Mouse (Mus musculus) forebrain, embryonic 12.5 days (tissue): ENCODE data around the gene S100a16. TPM values are rescaled to one million over a fixed set of nuclear protein-coding genes. Genes with fewer than 3 reads are reported as not detected.

Experiments used
- ATAC-seq: fragments of 200-750 bp; cut with Nextera tagmentation; 2 replicates; pipeline ENCODE4 v1.8.0; 2017; ENCODE audit warnings: moderate TSS enrichment; ENCODE audit not compliant: low FRiP score
- H3K27ac ChIP-seq: fragments of 300-500 bp; sonication (generic); 2 replicates; pipeline ENCODE4 v1.5.1; 2016; ENCODE audit warnings: mild to moderate bottlenecking
- H3K27me3 ChIP-seq: fragments of 300-500 bp; sonication (generic); 2 replicates; pipeline ENCODE4 v1.6.1; 2016; ENCODE audit warnings: mild to moderate bottlenecking
- H3K36me3 ChIP-seq: fragments of 300-500 bp; sonication (generic); replicated peaks from 2 replicates; pipeline ENCODE4 v1.6.1; 2016; ENCODE audit warnings: mild to moderate bottlenecking
- H3K4me1 ChIP-seq: fragments of 300-500 bp; sonication (generic); 2 replicates; pipeline ENCODE4 v1.6.1; 2016
- H3K4me2 ChIP-seq: fragments of 300-500 bp; sonication (generic); 2 replicates; pipeline ENCODE4 v1.6.1; 2016; ENCODE audit warnings: mild to moderate bottlenecking, moderate library complexity
- H3K4me3 ChIP-seq: fragments of 300-500 bp; sonication (generic); replicated peaks from 2 replicates; pipeline ENCODE4 v1.5.1; 2016; ENCODE audit warnings: mild to moderate bottlenecking
- H3K9ac ChIP-seq: fragments of 300-500 bp; sonication (generic); 2 replicates; pipeline ENCODE4 v1.6.1; 2016; ENCODE audit warnings: mild to moderate bottlenecking
- H3K9me3 ChIP-seq: fragments of 300-500 bp; sonication (generic); 2 replicates; pipeline ENCODE4 v1.6.1; 2016
- WGBS: fragments of 180-500 bp; shearing (Covaris S2); methylation state at CpG from one replicate; pipeline ENCODE4 v1.1.7; 2016; 5-methylcytosine and 5-hydroxymethylcytosine counted together
- polyA plus RNA-seq: library from polyadenylated mRNA; unstranded; fragments of >200 nt; fragmentation: Nextera tagmentation; extraction: Ambion mirVana; gene quantifications from 2 replicates; pipeline ENCODE4 v1.2.1, GENCODE M21; 2016

Gene S100a16
- polyA plus RNA-seq, 1 experiment from 2014 or later = 26.8 TPM

DNA sequence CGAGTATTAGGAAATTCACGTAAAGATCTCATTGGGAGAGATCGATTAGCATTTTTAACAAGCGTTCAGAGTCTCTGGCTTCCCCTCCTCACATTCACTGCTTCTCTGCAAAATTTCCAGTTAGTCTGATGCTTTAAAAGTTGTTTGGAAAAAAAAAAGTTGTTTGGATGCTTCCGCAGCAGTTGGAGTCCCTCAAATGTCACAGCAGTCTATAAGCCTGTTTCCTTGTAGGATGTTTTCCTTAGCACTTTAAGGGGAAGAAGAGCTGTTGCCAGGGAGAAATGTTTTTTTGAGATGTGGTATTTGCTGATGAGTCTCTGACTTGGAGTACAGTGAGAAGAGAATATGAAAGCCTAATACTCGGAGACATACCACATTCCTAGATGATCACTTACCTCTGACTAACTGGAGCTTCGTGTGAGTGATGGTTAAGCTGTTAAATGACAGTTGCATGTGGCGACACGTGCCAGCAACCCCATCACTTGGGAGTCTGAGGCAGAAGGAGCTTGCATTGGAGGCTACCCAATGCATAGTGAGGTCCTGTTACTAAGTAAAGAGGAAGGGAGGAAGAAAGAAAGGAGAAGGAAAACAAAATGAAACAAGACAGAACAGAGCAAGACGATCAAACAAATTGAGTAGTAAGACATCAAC is 39.4 kb downstream of the S100a16 start:
- no peak for ATAC-seq
- WGBS = 81% methylated on average over 10 of the region's 10 CpGs
- H3K27me3 ChIP-seq = no peaks in the 10 kb centered on the region

DNA sequence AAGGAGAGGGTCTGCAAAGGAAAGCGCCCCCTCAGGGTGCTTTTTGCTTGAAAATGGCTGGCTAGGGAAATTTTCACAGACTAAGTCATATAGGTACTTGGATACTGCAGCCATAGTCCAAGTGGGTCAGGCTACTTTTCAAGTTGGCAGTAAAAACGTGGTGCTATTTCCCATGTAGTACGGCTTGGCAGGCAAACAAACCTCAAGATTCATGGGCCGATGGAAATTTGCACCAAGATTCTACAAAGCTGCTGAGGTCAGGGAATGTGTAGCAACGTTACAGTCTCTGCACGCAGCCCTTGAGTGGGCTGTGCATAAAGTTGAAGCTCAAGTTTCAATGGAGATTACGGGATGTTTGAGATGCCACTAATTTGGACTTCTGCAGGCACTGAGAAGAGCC is 42.4 kb downstream of the S100a16 start:
- no peaks in the 10 kb centered on the region for H3K4me1 ChIP-seq
- ATAC-seq = no peak
- H3K9ac ChIP-seq = no peak overlapping the region
- no peaks in the 10 kb centered on the region for H3K36me3 ChIP-seq
- no peak overlapping the region for H3K27ac ChIP-seq
- H3K4me3 ChIP-seq = no peak overlapping the region
- WGBS = 82% methylated on average over 7 of the region's 7 CpGs
- H3K27me3 ChIP-seq = no peaks in the 10 kb centered on the region
- H3K9me3 ChIP-seq = no peaks in the 10 kb centered on the region
- H3K4me2 ChIP-seq = no peak overlapping the region

More for the DNA sequence above, 39.4 kb downstream of the S100a16 start:
- Histone ChIP-seq H3K36me3 (no peaks in the 10 kb centered on the region), H3K4me2 (no peak overlapping the region), H3K9ac (no peak overlapping the region), H3K27ac (no peak overlapping the region), H3K4me3 (no peak overlapping the region), H3K9me3 (no peaks in the 10 kb centered on the region), H3K4me1 (no peaks in the 10 kb centered on the region)

DNA sequence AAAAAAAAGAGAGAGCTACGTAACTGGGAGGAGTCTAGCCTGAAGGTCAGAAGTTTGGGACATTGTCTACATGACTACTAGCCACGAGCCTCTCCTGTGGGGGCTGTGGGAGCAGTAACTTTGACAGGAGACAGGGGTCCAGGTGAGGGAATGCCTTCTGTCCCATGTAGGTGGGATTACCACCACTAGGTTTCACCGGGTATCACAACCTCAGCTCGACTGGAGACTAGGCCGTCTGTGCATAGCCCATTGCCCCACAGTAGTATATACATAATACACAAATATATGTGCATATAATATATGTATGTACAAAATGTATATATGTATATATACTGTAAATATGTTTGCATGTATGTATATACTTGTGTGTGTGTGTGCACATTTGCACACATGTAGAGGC is 44.1 kb downstream of the S100a16 start:
- no peak overlapping the region for H3K4me2 ChIP-seq
- 98% methylated on average over 5 of the region's 5 CpGs for WGBS
- no peaks in the 10 kb centered on the region for H3K36me3 ChIP-seq
- no peak overlapping the region for H3K27ac ChIP-seq
- no peaks in the 10 kb centered on the region for H3K27me3 ChIP-seq
- H3K9ac ChIP-seq = no peak overlapping the region
- no peaks in the 10 kb centered on the region for H3K9me3 ChIP-seq
- no peak overlapping the region for H3K4me3 ChIP-seq
- ATAC-seq = no peak
- H3K4me1 ChIP-seq = no peaks in the 10 kb centered on the region

GRCm38 (mm10) chr3:90582156-90582555 is 45.1 kb downstream of the S100a16 start:
- Histone ChIP-seq H3K4me1 (no peaks in the 10 kb centered on the region), H3K27ac (no peak overlapping the region), H3K4me2 (no peak overlapping the region), H3K36me3 (no peaks in the 10 kb centered on the region), H3K27me3 (no peaks in the 10 kb centered on the region), H3K9me3 (no peaks in the 10 kb centered on the region), H3K9ac (no peak overlapping the region), H3K4me3 (no peak overlapping the region)
- WGBS = 97% methylated on average over 1 of the region's 1 CpGs
- no peak for ATAC-seq

GRCm38 (mm10) chr3:90582556-90582955 is 45.5 kb downstream of the S100a16 start:
- Histone ChIP-seq H3K4me2 (no peak overlapping the region), H3K4me3 (no peak overlapping the region), H3K36me3 (no peaks in the 10 kb centered on the region), H3K4me1 (no peaks in the 10 kb centered on the region), H3K27ac (no peak overlapping the region), H3K9ac (no peak overlapping the region), H3K27me3 (no peaks in the 10 kb centered on the region), H3K9me3 (no peaks in the 10 kb centered on the region)
- 90% methylated on average over 4 of the region's 4 CpGs for whole genome bisulfite sequencing
- ATAC-seq = no peak

DNA sequence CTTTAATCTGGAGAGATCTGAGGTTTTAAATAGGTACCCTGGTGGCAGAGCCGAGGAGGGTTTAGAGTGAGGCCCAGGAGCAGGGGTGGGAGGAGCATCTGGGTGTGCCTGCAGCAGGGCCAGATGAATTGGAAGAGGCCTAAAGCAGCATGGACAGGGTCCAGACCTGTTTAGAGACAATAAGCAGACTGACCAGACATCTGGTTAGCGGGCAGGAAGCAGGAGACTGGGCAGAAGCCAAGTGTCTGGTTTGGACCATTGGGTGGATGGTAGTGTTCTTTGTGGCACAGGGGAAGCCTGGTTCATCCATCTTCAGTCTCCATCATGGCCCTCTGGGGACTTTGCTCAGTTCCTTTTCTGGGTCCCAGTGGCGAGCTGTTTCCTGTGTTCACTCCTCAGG is 46.8 kb downstream of the S100a16 start:
- H3K27ac ChIP-seq = no peak overlapping the region
- no peaks in the 10 kb centered on the region for H3K36me3 ChIP-seq
- 64% methylated on average over 3 of the region's 3 CpGs for WGBS
- ATAC-seq = no peak
- H3K9ac ChIP-seq = no peak overlapping the region
- no peaks in the 10 kb centered on the region for H3K27me3 ChIP-seq
- no peaks in the 10 kb centered on the region for H3K4me1 ChIP-seq
- H3K4me3 ChIP-seq = no peak overlapping the region
- H3K9me3 ChIP-seq = no peaks in the 10 kb centered on the region
- H3K4me2 ChIP-seq = no peak overlapping the region

GRCm38 (mm10) chr3:90585595-90585994 is 48.5 kb downstream of the S100a16 start:
- Histone ChIP-seq H3K4me2 (no peak overlapping the region), H3K36me3 (no peaks in the 10 kb centered on the region), H3K9me3 (no peaks in the 10 kb centered on the region), H3K27ac (no peak overlapping the region), H3K9ac (no peak overlapping the region), H3K4me3 (no peak overlapping the region), H3K27me3 (no peaks in the 10 kb centered on the region), H3K4me1 (peaks cover 5% of the 10 kb centered on the region; the same call in 1 of the 2 replicates)
- peak; percentile 53; the same call in 1 of the 2 replicates for ATAC-seq
- 32% methylated on average over 5 of the region's 5 CpGs for WGBS

DNA sequence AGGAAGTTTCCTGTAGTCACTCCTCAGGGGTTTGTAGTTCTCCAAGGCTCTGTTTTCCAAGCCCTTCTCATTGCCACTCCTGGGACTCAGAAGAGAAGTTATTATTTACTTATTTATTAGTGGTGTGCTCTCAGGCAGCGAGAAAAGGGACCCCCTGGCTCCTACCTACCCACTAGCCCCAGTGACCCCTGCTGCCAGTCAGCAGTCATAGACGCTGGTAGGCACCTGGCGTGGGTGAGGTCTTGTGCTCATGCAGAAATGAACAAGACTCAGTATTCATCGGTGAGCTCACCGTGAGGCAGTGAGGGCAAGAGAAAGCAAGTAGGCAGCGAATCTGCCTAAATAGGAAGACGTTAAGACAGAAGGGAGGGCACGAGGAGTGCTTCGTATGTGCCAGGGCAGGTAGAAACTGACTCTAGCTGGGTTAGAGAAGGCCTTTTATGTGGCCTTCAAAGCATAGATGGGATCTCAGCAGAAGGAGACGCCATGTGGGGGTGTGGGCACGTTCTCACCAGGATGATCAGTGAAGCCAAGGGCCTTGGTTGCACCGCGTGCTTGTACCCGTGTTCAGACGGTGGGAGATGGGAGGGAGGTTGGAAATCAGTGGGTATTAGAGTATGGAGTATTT is 49.1 kb downstream of the S100a16 start:
- no peaks in the 10 kb centered on the region for H3K27me3 ChIP-seq
- H3K9me3 ChIP-seq = no peaks in the 10 kb centered on the region
- no peaks in the 10 kb centered on the region for H3K36me3 ChIP-seq
- no peak overlapping the region for H3K4me3 ChIP-seq
- H3K4me2 ChIP-seq = no peak overlapping the region
- H3K27ac ChIP-seq = no peak overlapping the region
- peaks cover 5% of the 10 kb centered on the region; the same call in 1 of the 2 replicates for H3K4me1 ChIP-seq
- no peak overlapping the region for H3K9ac ChIP-seq
- ATAC-seq = no peak
- 84% methylated on average over 15 of the region's 15 CpGs for WGBS

DNA sequence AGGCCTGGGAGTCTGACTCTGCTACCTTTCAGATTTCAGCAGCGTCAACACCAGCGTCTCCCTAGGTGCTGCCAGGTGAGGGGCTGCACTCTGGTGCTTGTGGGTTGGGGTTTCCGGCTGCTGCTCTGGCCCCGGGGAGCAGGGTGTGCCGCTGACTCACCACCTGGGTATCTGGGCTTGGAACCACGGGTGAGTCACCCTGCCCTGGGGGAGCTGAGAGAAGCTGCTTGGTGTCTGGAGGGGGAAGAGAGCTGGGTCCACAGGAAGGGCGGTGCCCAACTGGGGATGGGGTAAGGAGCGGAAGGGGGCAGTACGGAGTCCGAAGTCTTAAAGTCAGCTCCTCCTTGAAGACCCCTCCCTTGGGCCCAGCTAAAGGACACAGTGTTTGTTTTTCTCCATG is 49.9 kb downstream of the S100a16 start:
- Histone ChIP-seq H3K9me3 (no peaks in the 10 kb centered on the region), H3K4me3 (no peak overlapping the region), H3K9ac (no peak overlapping the region), H3K4me1 (peaks cover 5% of the 10 kb centered on the region; the same call in 1 of the 2 replicates), H3K4me2 (no peak overlapping the region), H3K27me3 (no peaks in the 10 kb centered on the region), H3K36me3 (no peaks in the 10 kb centered on the region), H3K27ac (no peak overlapping the region)
- 79% methylated on average over 10 of the region's 10 CpGs for WGBS
- ATAC-seq = no peak

GRCm38 (mm10) chr3:90587361-90588101 is 50.5 kb downstream of the S100a16 start:
- Histone ChIP-seq H3K27ac (no peak overlapping the region), H3K4me3 (no peak overlapping the region), H3K4me2 (no peak overlapping the region), H3K36me3 (no peaks in the 10 kb centered on the region), H3K9ac (no peak overlapping the region), H3K4me1 (peaks cover 5% of the 10 kb centered on the region; the same call in 1 of the 2 replicates), H3K9me3 (no peaks in the 10 kb centered on the region), H3K27me3 (no peaks in the 10 kb centered on the region)
- 91% methylated on average over 14 of the region's 14 CpGs for WGBS
- no peak for ATAC-seq

DNA sequence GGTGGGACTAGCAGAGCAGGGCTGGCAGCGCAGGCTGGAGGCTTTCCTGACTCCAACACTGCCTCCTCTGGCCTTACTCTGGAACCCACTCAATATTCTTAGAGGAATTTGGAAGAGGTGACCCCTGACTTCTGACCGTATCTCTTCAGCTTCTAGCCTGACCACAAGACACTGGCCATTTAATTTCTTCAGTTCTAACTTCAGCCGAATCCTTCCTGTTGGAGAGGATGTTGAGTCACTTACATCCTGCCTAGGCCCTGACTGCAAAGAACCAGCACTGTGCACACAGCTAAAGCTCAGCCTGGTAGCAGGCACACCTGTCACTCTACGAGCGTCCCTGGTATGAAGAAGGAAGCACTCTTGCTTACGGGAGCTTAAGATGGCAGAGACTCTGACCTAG is 52.3 kb downstream of the S100a16 start:
- WGBS = 91% methylated on average over 6 of the region's 6 CpGs
- Histone ChIP-seq H3K27me3 (no peaks in the 10 kb centered on the region), H3K4me1 (peaks cover 5% of the 10 kb centered on the region; the same call in 1 of the 2 replicates), H3K4me3 (no peak overlapping the region), H3K4me2 (no peak overlapping the region), H3K36me3 (no peaks in the 10 kb centered on the region), H3K9ac (no peak overlapping the region), H3K9me3 (no peaks in the 10 kb centered on the region), H3K27ac (no peak overlapping the region)
- no peak for ATAC-seq

- no peak within 1 kb of the TSS for H3K9ac ChIP-seq
- H3K27ac ChIP-seq = no peak within 1 kb of the TSS
- WGBS = 77% methylated on average over 8 of the region's 8 CpGs
- no peaks in the 10 kb centered on the region for H3K9me3 ChIP-seq
- H3K4me1 ChIP-seq = peaks cover 5% of the 10 kb centered on the region; the same call in 1 of the 2 replicates
- ATAC-seq = no peak
- H3K36me3 ChIP-seq = no peaks in the 10 kb centered on the region
- no peak within 1 kb of the TSS for H3K4me3 ChIP-seq
- H3K4me2 ChIP-seq = no peak within 1 kb of the TSS
- H3K27me3 ChIP-seq = no peaks in the 10 kb centered on the region
Measured at GRCm38 (mm10) chr3:90589947-90590346, 52.9 kb downstream of the S100a16 start, which contains the start of gene S100a2. Gene S100a2 (plus strand): TSS chr3:90590247.
